Mouse (Mus musculus) liver, postnatal 0 days (tissue): ENCODE results near the gene Hcar2.

Experiments
- CTCF ChIP-seq: sonication (generic); IDR thresholded peaks from 2 replicates; pipeline ENCODE4 v1.5.1; 2016; ENCODE audit warnings: antibody characterized with exemption, low read depth
- EP300 ChIP-seq: IDR thresholded peaks from 2 replicates; pipeline ENCODE4 v1.6.1; 2016; ENCODE audit warnings: antibody characterized with exemption, low read depth, mild to moderate bottlenecking

DNA sequence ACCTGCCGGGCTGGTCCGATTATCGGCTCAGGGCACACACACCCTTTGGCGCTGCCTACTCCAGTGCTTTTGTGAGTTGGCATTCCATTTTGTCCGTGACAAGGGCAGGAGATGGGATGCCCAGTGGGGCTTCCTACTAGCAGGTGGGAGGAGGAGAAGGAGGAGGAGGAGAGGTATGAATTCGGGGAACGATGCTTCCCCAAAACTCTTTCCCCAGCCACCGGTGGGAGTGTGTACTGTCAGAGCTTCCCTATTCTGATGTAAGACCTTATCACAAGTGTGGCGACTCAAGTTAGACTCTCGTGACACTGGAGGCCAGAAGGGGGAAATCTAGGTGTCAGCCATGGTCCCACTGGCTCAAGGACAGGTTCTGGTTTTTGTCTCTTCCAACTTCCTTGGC lies 19.0 kb upstream of the Hcar2 start:
- TF ChIP-seq CTCF (no peak), EP300 (no peak)
